Mouse (Mus musculus) brain, embryonic 14.5 days (tissue): ENCODE data around the gene Lrig1. TPM values are rescaled to one million over a fixed set of nuclear protein-coding genes. Genes with fewer than 3 reads are reported as not detected.

Experiments
- DNase-seq: peaks from one replicate; pipeline ENCODE4 v3.0.0-alpha.2; 2011; ENCODE audit warnings: low read depth
- CTCF ChIP-seq: fragments of 200-500 bp; IDR thresholded peaks from 2 replicates; pipeline ENCODE4 v1.5.1; 2012; ENCODE audit warnings: inconsistent platforms, mild to moderate bottlenecking, moderate library complexity, borderline replicate concordance; ENCODE audit not compliant: insufficient read depth, insufficient read length; ENCODE audit errors: extremely low read depth
- POLR2A ChIP-seq: fragments of 200-500 bp; IDR thresholded peaks from 2 replicates; pipeline ENCODE4 v1.6.1; 2012; ENCODE audit warnings: mild to moderate bottlenecking, inconsistent platforms, borderline replicate concordance; ENCODE audit not compliant: poor library complexity, insufficient read depth, insufficient read length, severe bottlenecking; ENCODE audit errors: extremely low read depth
- polyA plus RNA-seq: library from polyadenylated mRNA; depleted of rRNA; stranded (reverse); fragments of >200 nt; gene quantifications from 2 replicates; pipeline ENCODE4 v1.2.3, GENCODE M21; 2012

The Lrig1 gene
- polyA plus RNA-seq, 1 experiment, result 39.1 TPM

DNA sequence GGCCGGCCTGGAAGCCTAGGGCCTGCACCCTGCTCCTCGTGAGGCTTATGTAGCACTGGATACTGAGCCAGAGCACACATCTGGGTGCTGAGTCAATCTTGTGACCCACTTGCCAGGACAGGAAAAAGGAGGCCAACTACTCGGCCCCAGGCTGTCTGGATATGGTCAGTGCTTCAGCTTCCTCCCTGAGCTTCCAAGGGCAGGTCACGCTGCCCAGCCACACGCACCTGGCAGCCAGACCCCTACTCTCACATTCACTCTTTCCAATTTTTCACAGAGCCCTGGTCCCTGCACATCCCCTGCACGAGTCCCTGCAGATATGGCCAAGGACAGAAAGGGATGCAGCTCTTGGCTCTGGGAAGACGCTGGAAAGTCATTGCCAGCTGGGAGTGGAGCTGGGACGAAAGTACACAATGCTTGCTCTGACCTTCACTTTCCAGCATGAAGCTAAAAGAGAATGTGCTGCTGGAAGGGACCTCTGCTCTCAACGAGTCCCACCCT, 79.1 kb downstream of the Lrig1 start:
- no peak for DNase-seq
- no peak for TF ChIP-seq POLR2A
- no peak for TF ChIP-seq CTCF

- DNase-seq, result no peak
- TF ChIP-seq POLR2A, result no peak
- no peak for TF ChIP-seq CTCF
These were observed 79.7 kb downstream of the Lrig1 start for GRCm38 (mm10) chr6:94620287-94620686.

DNA sequence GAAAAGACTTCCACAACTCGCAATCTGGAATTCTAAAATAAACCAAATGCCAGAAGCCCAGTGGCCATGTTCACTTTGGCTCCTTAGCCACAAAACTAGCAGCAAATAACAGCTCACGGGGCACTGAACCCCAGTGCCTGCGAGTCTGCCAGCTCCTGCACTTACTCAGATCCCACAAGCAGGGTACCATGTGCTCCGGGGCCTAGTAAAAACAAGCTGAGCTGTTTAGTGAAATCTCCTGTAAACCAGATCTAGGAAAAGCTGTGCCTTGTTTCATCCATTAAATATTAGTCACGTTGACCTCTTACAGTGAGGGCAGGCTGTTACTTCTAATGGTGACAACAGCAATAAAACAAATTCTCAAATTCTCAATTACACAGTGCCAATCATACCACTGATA, 81.3 kb downstream of the Lrig1 start:
- no peak for DNase-seq
- TF ChIP-seq POLR2A, result no peak
- TF ChIP-seq CTCF, result no peak

DNA sequence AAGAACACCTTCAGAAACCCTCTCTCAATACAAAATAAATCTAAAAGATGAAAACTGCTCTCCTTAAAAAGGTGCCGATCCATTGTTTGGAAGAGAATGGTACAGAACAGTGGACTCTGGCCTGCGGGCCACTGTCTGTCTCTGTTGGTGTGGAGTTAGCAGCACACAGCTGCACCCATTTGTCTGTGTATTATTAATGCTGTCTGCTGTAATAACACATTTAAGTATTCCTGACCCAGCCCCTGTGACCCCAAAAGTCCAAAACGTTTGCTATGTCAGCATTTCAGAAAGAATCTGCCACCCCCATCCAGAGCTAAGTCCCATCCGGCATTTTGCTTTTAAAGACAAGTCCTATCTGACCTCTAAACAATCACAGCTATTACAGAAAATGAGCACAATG, 84.0 kb downstream of the Lrig1 start:
- TF ChIP-seq POLR2A (no peak), CTCF (no peak)
- no peak for DNase-seq

DNA sequence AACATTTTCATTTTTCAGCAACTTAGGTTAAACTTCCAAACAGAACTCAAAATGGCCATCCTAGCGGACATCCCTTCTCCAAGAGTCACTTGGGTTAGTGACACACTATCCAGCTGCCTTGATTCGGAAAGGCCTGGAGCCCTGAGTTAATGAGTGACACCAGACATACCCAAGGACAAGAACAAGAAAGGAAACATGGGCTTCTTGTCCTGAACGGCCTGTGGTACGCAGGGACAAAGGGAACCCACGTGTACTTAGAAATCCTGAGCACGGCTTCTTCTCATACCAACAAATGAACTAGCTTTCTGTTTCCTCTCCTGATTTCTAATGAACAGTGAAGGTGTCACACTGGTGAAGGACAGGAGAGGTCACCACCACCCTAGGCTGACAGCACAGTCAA, 85.6 kb downstream of the Lrig1 start:
- TF ChIP-seq CTCF, result no peak
- TF ChIP-seq POLR2A, result no peak
- no peak for DNase-seq

- no peak for DNase-seq
- TF ChIP-seq POLR2A (no peak), CTCF (no peak)
These were observed 86.6 kb downstream of the Lrig1 start for GRCm38 (mm10) chr6:94613235-94613895.

DNA sequence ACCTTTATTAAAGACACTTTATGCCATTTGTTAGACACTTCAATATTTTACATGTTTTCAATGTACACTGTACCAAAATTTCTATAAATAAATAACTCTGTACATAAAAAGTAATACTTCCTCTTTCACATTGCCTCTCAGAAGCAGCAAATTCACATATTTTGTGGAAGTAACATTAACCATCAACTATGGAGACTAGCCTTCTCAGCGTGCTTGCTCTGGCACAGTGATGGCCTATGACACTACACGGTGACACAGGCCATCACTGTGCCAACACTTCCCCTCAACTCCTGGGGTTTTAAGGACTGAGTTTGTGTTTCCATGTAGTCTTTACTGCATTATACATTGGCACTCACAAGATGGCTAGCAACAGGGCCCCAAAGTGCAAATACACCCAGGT, 95.4 kb downstream of the Lrig1 start:
- DNase-seq, result no peak

GRCm38 (mm10) chr6:94604072-94604471, 95.9 kb downstream of the Lrig1 start:
- no peak for DNase-seq
- TF ChIP-seq POLR2A (no peak), CTCF (no peak)

More for the DNA sequence above, 95.4 kb downstream of the Lrig1 start:
- TF ChIP-seq CTCF, result no peak
- TF ChIP-seq POLR2A, result no peak

DNA sequence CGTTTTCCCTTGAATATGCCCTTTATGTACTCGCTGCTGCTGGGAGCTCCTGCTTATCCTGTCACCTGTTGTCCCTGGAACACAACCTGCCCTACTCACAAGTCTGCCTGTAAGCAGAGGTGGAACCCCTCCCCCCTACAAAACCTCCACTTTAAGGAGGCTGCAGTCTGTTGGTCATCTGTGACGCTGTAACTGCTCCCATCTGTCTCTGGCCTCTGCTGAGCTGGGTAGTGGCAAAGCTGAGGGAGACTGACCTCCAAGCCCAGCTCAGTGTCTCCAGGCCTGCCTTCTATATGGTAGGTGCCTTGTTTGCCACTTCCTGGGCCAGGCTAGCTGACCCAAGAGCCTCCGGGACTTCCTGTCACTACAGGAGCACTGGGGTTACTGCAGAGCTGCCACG, 98.1 kb downstream of the Lrig1 start:
- TF ChIP-seq POLR2A, result no peak
- TF ChIP-seq CTCF, result no peak
- DNase-seq, result no peak

- DNase-seq, result no peak
- TF ChIP-seq POLR2A (no peak), CTCF (no peak)
These were observed 98.9 kb downstream of the Lrig1 start for GRCm38 (mm10) chr6:94601101-94601500.

- TF ChIP-seq CTCF (no peak), POLR2A (no peak)
- DNase-seq, result no peak
These were observed 100.9 kb downstream of the Lrig1 start for GRCm38 (mm10) chr6:94599016-94599415.

DNA sequence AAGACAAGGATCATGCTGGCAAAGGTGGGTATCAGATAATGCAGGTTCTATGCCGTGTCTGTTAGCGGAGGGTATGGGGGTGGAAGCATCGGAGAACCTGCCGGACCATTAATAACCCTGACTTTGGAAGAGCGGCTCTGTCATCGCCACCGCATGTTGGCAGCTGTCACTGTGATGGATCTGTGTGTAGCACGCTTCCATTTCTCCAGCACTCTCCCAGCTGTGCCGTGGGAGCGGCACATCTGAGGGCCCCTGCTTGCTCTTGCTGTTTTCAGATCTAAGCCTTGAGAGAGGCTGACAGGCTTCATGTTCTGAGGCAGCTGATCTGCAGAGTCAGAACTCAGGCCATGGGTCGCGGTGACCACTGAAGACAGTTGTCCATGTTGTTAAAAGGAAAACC, 101.5 kb downstream of the Lrig1 start:
- TF ChIP-seq CTCF, result no peak
- no peak for TF ChIP-seq POLR2A
- no peak for DNase-seq

DNA sequence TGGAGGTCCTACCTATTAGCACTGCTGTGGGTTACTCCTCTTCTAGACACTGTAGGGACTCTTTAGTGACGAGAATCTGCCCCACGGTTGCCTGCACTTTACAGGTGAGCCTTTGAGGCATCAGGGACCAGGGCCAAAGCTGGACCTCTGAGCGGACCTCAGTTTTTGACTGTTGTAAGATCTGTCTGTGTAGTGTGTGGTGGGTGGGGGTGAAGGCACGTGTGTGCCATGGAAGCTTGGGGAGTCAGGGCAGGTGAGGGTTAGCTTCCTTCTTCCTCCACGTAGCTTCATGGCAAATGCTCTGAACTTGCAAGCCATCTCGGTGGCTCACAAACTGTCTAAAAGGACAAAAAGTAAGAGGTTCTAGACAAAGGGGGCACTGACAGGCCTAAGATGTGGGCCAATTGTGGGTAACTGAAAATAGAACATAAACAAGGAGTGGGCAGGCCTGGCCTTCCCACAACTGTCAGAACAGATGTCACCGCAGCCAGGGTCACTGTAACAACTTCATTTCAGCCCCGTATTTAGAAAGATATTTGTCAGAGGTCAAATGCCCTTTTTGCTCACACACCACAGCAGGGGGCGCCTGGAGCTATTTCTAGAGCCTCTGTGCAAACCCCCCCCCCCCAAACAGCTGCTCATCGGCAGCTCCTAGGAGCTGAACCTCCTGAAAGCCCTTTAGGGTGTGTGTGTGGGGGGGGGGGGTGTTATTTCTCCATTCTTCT, 103.0 kb downstream of the Lrig1 start:
- peak; percentile 29; the same call in 1 of the 2 replicates for TF ChIP-seq CTCF
- TF ChIP-seq POLR2A, result no peak
- DNase-seq, result peak; percentile 33
